Mouse (Mus musculus): ENCODE measurements around the gene C1qtnf6.

GRCm38 (mm10) chr15:78493401-78494010 lies 37.7 kb downstream of the C1qtnf6 start:
- TF ChIP-seq ELF1 (IDR thresholded peaks at IDR 0.05; ENCODE audit: low read depth, low read length) = no peak
- no peak for TF ChIP-seq NELFE (IDR thresholded peaks at IDR 0.05; ENCODE audit: low read depth, low read length)

Data from MEL (cell line).